Mouse (Mus musculus) cortical plate, adult 2 months (tissue): ENCODE data around the gene Tbxas1.

Source experiments
- CTCF ChIP-seq: fragments of 200-500 bp; IDR thresholded peaks from 2 replicates; pipeline ENCODE4 v1.5.1; 2011; ENCODE audit warnings: mild to moderate bottlenecking, control low read depth, low read length; ENCODE audit not compliant: insufficient read depth; ENCODE audit errors: extremely low read depth
- POLR2A ChIP-seq: fragments of 200-500 bp; IDR thresholded peaks from 2 replicates; pipeline ENCODE4 v1.6.1; 2011; ENCODE audit warnings: mild to moderate bottlenecking, low read length, control low read depth; ENCODE audit not compliant: insufficient read depth; ENCODE audit errors: extremely low read depth

- TF ChIP-seq CTCF, result no peak
- no peak for TF ChIP-seq POLR2A
Observed at GRCm38 (mm10) chr6:38881468-38881867, 6.3 kb downstream of the Tbxas1 start.
